Mouse (Mus musculus) limb, embryonic 14.5 days (tissue): ENCODE data around the gene Gls2. TPM values are rescaled to one million over a fixed set of nuclear protein-coding genes. Genes with fewer than 3 reads are reported as not detected.
"Not testable (repeated sequence)": the region's sequence is repeated elsewhere in the genome, so short reads cannot be mapped to it uniquely, and the experiment has no call there.

Source experiments
- ATAC-seq: fragments of 200-750 bp; cut with Nextera tagmentation; 2 replicates; pipeline ENCODE4 v1.8.0; 2017; ENCODE audit warnings: low read depth, moderate number of reproducible peaks, moderate TSS enrichment; ENCODE audit not compliant: low FRiP score
- DNase-seq: peaks from one replicate; pipeline ENCODE4 v3.0.0-alpha.2; 2015; ENCODE audit warnings: low spot score
- H3K27ac ChIP-seq: fragments of 300-500 bp; sonication (generic); replicated peaks from 2 replicates; pipeline ENCODE4 v1.5.1; 2014; ENCODE audit warnings: low read depth, mild to moderate bottlenecking, low read length, moderate library complexity, mixed read lengths
- H3K27me3 ChIP-seq: fragments of 300-500 bp; sonication (generic); 2 replicates; pipeline ENCODE4 v1.6.1; 2014; ENCODE audit warnings: low read length, mixed read lengths; ENCODE audit not compliant: control insufficient read depth, insufficient read depth
- H3K36me3 ChIP-seq: fragments of 300-500 bp; sonication (generic); 2 replicates; pipeline ENCODE4 v1.6.1; 2014; ENCODE audit warnings: mild to moderate bottlenecking, low read length, moderate library complexity, mixed read lengths; ENCODE audit not compliant: control insufficient read depth, insufficient read depth
- H3K4me1 ChIP-seq: fragments of 300-500 bp; sonication (generic); 2 replicates; pipeline ENCODE4 v1.6.1; 2014; ENCODE audit warnings: antibody characterized with exemption, low read length, mixed read lengths; ENCODE audit not compliant: control insufficient read depth, insufficient read depth
- H3K4me2 ChIP-seq: fragments of 300-500 bp; sonication (generic); replicated peaks from 2 replicates; pipeline ENCODE4 v1.6.1; 2014; ENCODE audit warnings: low read depth, mild to moderate bottlenecking, low read length, moderate library complexity; ENCODE audit not compliant: severe bottlenecking
- H3K4me3 ChIP-seq: fragments of 300-500 bp; sonication (generic); replicated peaks from 2 replicates; pipeline ENCODE4 v1.5.1; 2014; ENCODE audit warnings: low read length
- H3K9ac ChIP-seq: fragments of 300-500 bp; sonication (generic); 2 replicates; pipeline ENCODE4 v1.6.1; 2014; ENCODE audit warnings: mild to moderate bottlenecking, low read depth, low read length, moderate library complexity; ENCODE audit not compliant: severe bottlenecking
- H3K9me3 ChIP-seq: fragments of 300-500 bp; sonication (generic); 2 replicates; pipeline ENCODE4 v1.6.1; 2016; ENCODE audit warnings: low read length; ENCODE audit not compliant: control insufficient read depth
- POLR2A ChIP-seq: fragments of 200-500 bp; IDR thresholded peaks from 2 replicates; pipeline ENCODE4 v1.8.0; 2012; ENCODE audit warnings: inconsistent platforms, mild to moderate bottlenecking, moderate library complexity, borderline replicate concordance; ENCODE audit not compliant: insufficient read depth, insufficient read length; ENCODE audit errors: extremely low read depth
- WGBS: fragments of 180-500 bp; shearing (Covaris S2); extraction: QIAGEN DNeasy Blood & Tissue Kit; methylation state at CpG from one replicate; pipeline ENCODE4 v1.1.7; 2014; 5-methylcytosine and 5-hydroxymethylcytosine counted together
- polyA plus RNA-seq, 2 experiments: library from polyadenylated mRNA; depleted of rRNA in 1 of 2; stranded (reverse) in 1 of 2; unstranded in 1 of 2; fragments of >200 nt; fragmentation: Nextera tagmentation in 1 of 2; extraction: Ambion mirVana in 1 of 2; gene quantifications; 2 replicates each; pipeline versions ENCODE4 v1.2.1 to v1.2.3; 2012 to 2014

Gls2 gene
- polyA plus RNA-seq, 2 experiments: 2.5 to 5.8 TPM

DNA sequence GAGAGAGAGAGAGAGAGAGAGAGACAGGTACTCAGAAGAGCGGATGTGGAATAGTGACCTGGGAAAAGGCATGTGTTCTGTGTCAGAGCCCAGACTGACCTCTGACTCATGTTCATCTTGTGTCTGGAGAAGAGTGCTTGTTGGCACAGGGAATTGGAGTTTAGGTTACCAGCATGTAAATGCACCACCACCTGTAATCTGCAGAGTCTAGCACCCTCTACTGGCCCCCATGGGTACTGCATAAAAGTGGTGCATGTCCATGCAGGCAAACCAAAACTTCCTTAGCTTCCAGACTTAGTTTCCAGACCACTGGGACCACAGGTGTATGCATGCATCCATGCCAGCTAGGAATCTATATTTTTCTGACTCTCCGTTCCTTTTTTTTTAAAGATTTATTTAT, 8.3 kb upstream of the Gls2 start:
- H3K4me1 ChIP-seq: no peaks in the 10 kb centered on the region
- H3K4me3 ChIP-seq: no peak overlapping the region
- peak; percentile 84 for DNase-seq
- no peak for TF ChIP-seq POLR2A
- peak; percentile 48; the same call in 1 of the 2 replicates for ATAC-seq
- H3K9ac ChIP-seq: no peak overlapping the region
- H3K27me3 ChIP-seq: no peaks in the 10 kb centered on the region
- H3K36me3 ChIP-seq: no peaks in the 10 kb centered on the region
- no peaks in the 10 kb centered on the region for H3K9me3 ChIP-seq
- H3K27ac ChIP-seq: no peak overlapping the region
- H3K4me2 ChIP-seq: no peak overlapping the region
- WGBS: 53% methylated on average over 2 of the region's 2 CpGs

DNA sequence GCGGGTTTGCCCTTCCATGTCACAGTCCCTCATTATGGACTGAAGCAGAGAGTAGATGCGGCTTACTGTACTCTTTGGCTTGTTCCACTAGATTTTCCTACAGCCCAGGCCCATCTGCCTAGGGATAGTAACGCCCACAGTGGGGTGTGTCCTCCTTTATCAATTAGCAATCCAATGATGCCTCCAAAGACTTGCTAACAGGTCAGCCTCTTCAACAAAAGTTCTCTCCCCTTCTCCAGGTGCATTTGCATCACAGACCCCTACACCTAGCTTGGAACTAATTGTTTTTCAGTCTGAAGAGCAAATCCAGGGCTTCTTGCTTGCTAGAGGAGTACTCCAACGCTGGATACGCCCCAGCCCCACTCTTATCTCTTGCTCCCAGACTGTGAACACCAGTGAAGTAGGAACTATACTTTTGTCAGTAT, 7.1 kb upstream of the Gls2 start:
- no peak for ATAC-seq
- H3K4me3 ChIP-seq: no peak overlapping the region
- no peaks in the 10 kb centered on the region for H3K4me1 ChIP-seq
- WGBS: 63% methylated on average over 5 of the region's 5 CpGs
- no peak for TF ChIP-seq POLR2A
- H3K9ac ChIP-seq: no peak overlapping the region
- no peak for DNase-seq
- H3K27ac ChIP-seq: no peak overlapping the region
- H3K36me3 ChIP-seq: no peaks in the 10 kb centered on the region
- H3K9me3 ChIP-seq: no peaks in the 10 kb centered on the region
- H3K4me2 ChIP-seq: no peak overlapping the region
- no peaks in the 10 kb centered on the region for H3K27me3 ChIP-seq

GRCm38 (mm10) chr10:128188242-128188877, 5.9 kb upstream of the Gls2 start:
- ATAC-seq: no peak
- H3K9me3 ChIP-seq: no peaks in the 10 kb centered on the region
- H3K4me3 ChIP-seq: no peak overlapping the region
- H3K27me3 ChIP-seq: no peaks in the 10 kb centered on the region
- WGBS: 41% methylated on average over 2 of the region's 2 CpGs
- no peaks in the 10 kb centered on the region for H3K4me1 ChIP-seq
- DNase-seq: peak; percentile 90
- no peak for TF ChIP-seq POLR2A
- H3K36me3 ChIP-seq: no peaks in the 10 kb centered on the region
- H3K4me2 ChIP-seq: no peak overlapping the region
- no peak overlapping the region for H3K9ac ChIP-seq
- no peak overlapping the region for H3K27ac ChIP-seq

GRCm38 (mm10) chr10:128191472-128191871, 2.8 kb upstream of the Gls2 start:
- H3K9ac ChIP-seq: no peak overlapping the region
- peaks cover 4% of the 10 kb centered on the region; the same call in 1 of the 2 replicates for H3K4me1 ChIP-seq
- no peak overlapping the region for H3K4me3 ChIP-seq
- no peak overlapping the region for H3K4me2 ChIP-seq
- no peaks in the 10 kb centered on the region for H3K36me3 ChIP-seq
- no peak overlapping the region for H3K27ac ChIP-seq
- no peak for TF ChIP-seq POLR2A
- peaks cover 17% of the 10 kb centered on the region for H3K27me3 ChIP-seq
- ATAC-seq (no peak), DNase-seq (no peak)
- H3K9me3 ChIP-seq: no peaks in the 10 kb centered on the region
- 84% methylated on average over 2 of the region's 2 CpGs for WGBS

DNA sequence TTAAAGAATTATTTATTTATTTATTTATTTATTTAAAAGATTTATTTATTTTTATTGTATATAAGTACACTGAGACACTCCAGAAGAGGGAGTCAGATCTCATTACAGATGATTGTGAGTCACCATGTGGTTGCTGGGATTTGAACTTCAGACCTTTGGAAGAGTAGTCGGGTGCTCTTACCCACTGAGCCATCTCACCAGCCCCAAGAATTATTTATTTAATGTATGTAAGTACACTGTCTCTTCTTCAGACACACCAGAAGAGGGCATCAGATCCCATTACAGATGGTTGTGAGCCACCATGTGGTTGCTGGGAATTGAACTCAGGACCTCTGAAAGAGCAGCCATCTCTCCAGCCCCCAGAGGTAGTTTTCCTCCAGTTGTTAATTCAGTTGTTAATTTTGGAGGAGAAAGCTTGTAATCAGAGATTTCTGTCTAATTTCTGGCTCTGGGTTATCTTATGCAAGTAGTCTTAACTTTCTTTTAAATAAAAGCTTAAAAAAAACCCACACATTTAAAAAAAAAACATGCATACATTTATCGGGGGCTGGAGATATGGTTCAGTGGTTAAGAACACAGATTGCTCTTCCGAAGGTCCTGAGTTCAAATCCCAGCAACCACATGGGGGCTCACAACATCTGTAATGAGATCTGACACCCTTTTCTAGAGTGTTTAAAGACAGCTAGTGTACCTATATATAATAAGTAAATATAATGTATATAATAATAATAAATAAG, 2.1 kb upstream of the Gls2 start:
- not testable (repeated sequence) for DNase-seq, H3K27ac ChIP-seq, H3K4me3 ChIP-seq, H3K9ac ChIP-seq, H3K4me2 ChIP-seq, H3K4me1 ChIP-seq, ATAC-seq, H3K36me3 ChIP-seq, H3K9me3 ChIP-seq
- 96% methylated on average over 3 of the region's 3 CpGs for WGBS
- peaks cover 21% of the 10 kb centered on the region for H3K27me3 ChIP-seq
